Mouse (Mus musculus): ENCODE data around the gene Eci3. TPM values are rescaled to one million over a fixed set of nuclear protein-coding genes. Genes with fewer than 3 reads are reported as not detected.
"Not testable (repeated sequence)": the region's sequence is repeated elsewhere in the genome, so short reads cannot be mapped to it uniquely, and the experiment has no call there.

The Eci3 gene
- polyA plus RNA-seq, 1 experiment: not detected

- no peak overlapping the region for H3K27ac ChIP-seq (ENCODE audit: insufficient read depth, low read length)
- TF ChIP-seq CTCF (IDR thresholded peaks at IDR 0.05; ENCODE audit: borderline replicate concordance, insufficient read depth, low read length) (no peak), POLR2A (IDR thresholded peaks at IDR 0.05; ENCODE audit: low read depth, low read length) (no peak)
- no peak overlapping the region for H3K4me3 ChIP-seq (ENCODE audit: insufficient read depth, low read length)
- no peaks in the 10 kb centered on the region for H3K4me1 ChIP-seq (ENCODE audit: control insufficient read depth, insufficient read depth, low read length)
These were observed 12.5 kb upstream of the Eci3 start for GRCm38 (mm10) chr13:34976116-34976515.

DNA sequence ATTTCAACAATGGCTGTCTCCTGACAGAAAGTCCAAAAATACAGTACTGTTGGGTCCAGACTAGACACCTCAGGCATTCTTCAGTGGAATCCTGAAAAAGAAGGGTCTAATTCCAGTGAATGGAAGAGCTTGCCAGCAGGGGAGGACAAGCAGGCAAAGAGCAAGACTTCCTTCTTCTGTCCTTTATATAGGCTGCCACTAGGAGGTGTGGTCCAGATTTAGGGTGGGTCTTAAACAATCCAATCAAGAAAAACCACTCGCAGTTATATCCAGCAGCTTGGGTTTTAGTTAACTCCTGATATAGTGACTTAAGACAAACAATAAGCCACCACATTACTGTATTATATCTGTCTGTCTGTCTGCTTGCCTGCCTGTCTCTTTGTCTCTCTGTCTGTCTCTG is 10.2 kb upstream of the Eci3 start:
- TF ChIP-seq POLR2A (IDR thresholded peaks at IDR 0.05; ENCODE audit: low read depth, low read length): no peak
- no peak for TF ChIP-seq CTCF (IDR thresholded peaks at IDR 0.05; ENCODE audit: borderline replicate concordance, insufficient read depth, low read length)
- Histone ChIP-seq H3K27ac (ENCODE audit: insufficient read depth, low read length) (no peak overlapping the region), H3K4me1 (ENCODE audit: control insufficient read depth, insufficient read depth, low read length) (no peaks in the 10 kb centered on the region), H3K4me3 (ENCODE audit: insufficient read depth, low read length) (no peak overlapping the region)

DNA sequence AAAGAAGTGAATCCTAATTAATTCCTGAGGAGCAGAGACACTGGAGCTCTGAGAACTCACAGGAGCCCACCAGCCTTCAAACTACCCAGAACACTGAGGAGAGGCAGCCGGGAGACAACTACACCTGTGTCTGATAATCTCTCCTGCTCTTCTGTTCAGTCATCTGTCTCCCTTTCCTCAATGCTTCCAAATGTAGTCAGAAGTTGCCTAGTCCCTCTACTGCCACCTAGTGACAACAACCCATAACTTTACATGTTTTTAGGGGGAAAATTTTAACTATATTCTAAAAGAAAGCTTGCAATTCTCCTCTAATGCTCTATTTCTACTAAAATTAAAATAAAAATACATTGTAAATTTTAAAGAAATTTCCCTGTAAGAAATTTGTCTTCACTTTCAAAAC is 9.5 kb upstream of the Eci3 start:
- no peaks in the 10 kb centered on the region for H3K4me1 ChIP-seq (ENCODE audit: control insufficient read depth, insufficient read depth, low read length)
- no peak overlapping the region for H3K4me3 ChIP-seq (ENCODE audit: insufficient read depth, low read length)
- no peak overlapping the region for H3K27ac ChIP-seq (ENCODE audit: insufficient read depth, low read length)
- TF ChIP-seq CTCF (IDR thresholded peaks at IDR 0.05; ENCODE audit: borderline replicate concordance, insufficient read depth, low read length) (no peak), POLR2A (IDR thresholded peaks at IDR 0.05; ENCODE audit: low read depth, low read length) (no peak)

GRCm38 (mm10) chr13:34972456-34972855 is 8.8 kb upstream of the Eci3 start:
- not testable (repeated sequence) for H3K4me1 ChIP-seq (ENCODE audit: control insufficient read depth, insufficient read depth, low read length); H3K27ac ChIP-seq (ENCODE audit: insufficient read depth, low read length); H3K4me3 ChIP-seq (ENCODE audit: insufficient read depth, low read length)

- H3K27ac ChIP-seq (ENCODE audit: insufficient read depth, low read length); H3K4me3 ChIP-seq (ENCODE audit: insufficient read depth, low read length); H3K4me1 ChIP-seq (ENCODE audit: control insufficient read depth, insufficient read depth, low read length): not testable (repeated sequence)
These were observed 2.0 kb upstream of the Eci3 start for GRCm38 (mm10) chr13:34965647-34966046.

GRCm38 (mm10) chr13:34964866-34965265 is 1.3 kb upstream of the Eci3 start:
- 0 out of 2 replicates have a peak, but pooled peaks cover 3% of the 10 kb centered on the region for H3K4me1 ChIP-seq (ENCODE audit: control insufficient read depth, insufficient read depth, low read length)
- TF ChIP-seq CTCF (IDR thresholded peaks at IDR 0.05; ENCODE audit: borderline replicate concordance, insufficient read depth, low read length) (no peak), POLR2A (IDR thresholded peaks at IDR 0.05; ENCODE audit: low read depth, low read length) (no peak)
- no peak overlapping the region for H3K27ac ChIP-seq (ENCODE audit: insufficient read depth, low read length)
- no peak overlapping the region for H3K4me3 ChIP-seq (ENCODE audit: insufficient read depth, low read length)

GRCm38 (mm10) chr13:34964419-34964818 is 809 bp upstream of the Eci3 start:
- TF ChIP-seq CTCF (IDR thresholded peaks at IDR 0.05; ENCODE audit: borderline replicate concordance, insufficient read depth, low read length) (no peak), POLR2A (IDR thresholded peaks at IDR 0.05; ENCODE audit: low read depth, low read length) (no peak)
- peak overlapping the region; percentile 52; the same call in 1 of the 2 replicates for H3K4me3 ChIP-seq (ENCODE audit: insufficient read depth, low read length)
- 0 out of 2 replicates have a peak, but pooled peaks cover 3% of the 10 kb centered on the region for H3K4me1 ChIP-seq (ENCODE audit: control insufficient read depth, insufficient read depth, low read length)
- H3K27ac ChIP-seq (ENCODE audit: insufficient read depth, low read length): no peak overlapping the region

DNA sequence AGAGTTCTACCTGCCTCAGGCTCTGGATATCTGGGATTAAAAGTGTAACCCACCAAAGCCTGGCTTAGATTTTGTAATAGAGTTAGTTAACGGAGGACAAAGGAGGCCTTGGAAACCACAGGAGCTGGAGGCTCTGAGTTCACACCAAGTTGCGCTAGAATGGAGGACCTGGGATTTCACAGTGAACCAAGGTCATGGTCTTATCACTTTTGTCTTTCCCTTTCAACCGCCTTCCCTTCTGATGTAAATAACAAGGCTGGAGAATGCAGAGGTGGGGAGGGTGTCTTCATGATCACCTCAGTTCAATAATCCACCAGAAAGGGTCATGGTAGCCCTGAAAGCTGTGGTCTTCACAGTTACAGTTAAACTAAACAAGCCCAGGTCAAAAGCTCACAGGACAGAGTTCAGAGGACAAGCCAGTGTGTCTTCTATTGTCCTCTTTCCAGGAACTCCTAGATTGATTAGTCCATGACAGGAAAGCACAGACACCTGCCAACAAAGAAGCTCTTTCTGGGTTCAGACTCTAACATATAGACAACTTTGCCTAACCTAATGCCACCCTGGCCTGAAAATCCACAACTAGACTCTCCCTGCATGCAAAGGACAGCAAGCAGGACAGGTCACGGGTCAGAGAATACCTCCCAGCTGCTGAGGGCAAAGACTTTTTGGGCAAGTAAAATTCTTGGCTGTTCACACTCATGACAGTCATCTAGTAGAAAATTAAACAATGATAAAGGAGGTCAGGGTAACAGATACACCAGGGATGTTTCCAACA is 2.4 kb downstream of the Eci3 start:
- 0 out of 2 replicates have a peak, but pooled peaks cover 3% of the 10 kb centered on the region for H3K4me1 ChIP-seq (ENCODE audit: control insufficient read depth, insufficient read depth, low read length)
- H3K4me3 ChIP-seq (ENCODE audit: insufficient read depth, low read length): no peak overlapping the region
- TF ChIP-seq CTCF (IDR thresholded peaks at IDR 0.05; ENCODE audit: borderline replicate concordance, insufficient read depth, low read length) (no peak), POLR2A (IDR thresholded peaks at IDR 0.05; ENCODE audit: low read depth, low read length) (no peak)
- no peak overlapping the region for H3K27ac ChIP-seq (ENCODE audit: insufficient read depth, low read length)

- not testable (repeated sequence) for H3K4me1 ChIP-seq (ENCODE audit: control insufficient read depth, insufficient read depth, low read length); H3K27ac ChIP-seq (ENCODE audit: insufficient read depth, low read length); H3K4me3 ChIP-seq (ENCODE audit: insufficient read depth, low read length)
These were observed 5.5 kb downstream of the Eci3 start for GRCm38 (mm10) chr13:34958158-34958557.

- TF ChIP-seq CTCF (IDR thresholded peaks at IDR 0.05; ENCODE audit: borderline replicate concordance, insufficient read depth, low read length) (no peak), POLR2A (IDR thresholded peaks at IDR 0.05; ENCODE audit: low read depth, low read length) (no peak)
- Histone ChIP-seq H3K4me3 (ENCODE audit: insufficient read depth, low read length) (no peak overlapping the region), H3K4me1 (ENCODE audit: control insufficient read depth, insufficient read depth, low read length) (no peaks in the 10 kb centered on the region), H3K27ac (ENCODE audit: insufficient read depth, low read length) (no peak overlapping the region)
These were observed 6.7 kb downstream of the Eci3 start for GRCm38 (mm10) chr13:34956901-34957300.

DNA sequence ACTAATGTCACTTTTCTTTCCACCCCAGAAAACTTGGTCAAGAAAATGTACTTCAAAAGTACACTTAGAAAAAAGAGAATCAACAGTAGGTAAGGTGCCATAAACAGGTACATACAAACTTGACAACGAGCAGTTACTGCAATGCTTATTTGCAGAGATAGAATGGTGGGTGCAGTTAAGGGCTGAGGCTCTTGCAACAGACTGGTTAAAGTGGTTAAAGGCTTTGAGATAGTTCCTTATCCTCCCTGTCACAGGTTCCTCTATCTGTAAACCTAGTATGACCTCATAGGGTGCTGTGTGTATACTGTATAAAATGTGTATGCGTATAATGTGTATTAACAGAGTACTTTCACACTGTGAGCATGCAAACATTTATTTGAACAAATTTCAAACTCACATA is 12.2 kb downstream of the Eci3 start:
- H3K27ac ChIP-seq (ENCODE audit: insufficient read depth, low read length); H3K4me1 ChIP-seq (ENCODE audit: control insufficient read depth, insufficient read depth, low read length); H3K4me3 ChIP-seq (ENCODE audit: insufficient read depth, low read length): not testable (repeated sequence)

All from embryonic fibroblast, embryonic 13.5 days (primary cell).